Mouse (Mus musculus): ENCODE measurements around the gene Gsdmc3.
"Not testable (repeated sequence)": the region's sequence is repeated elsewhere in the genome, so short reads cannot be mapped to it uniquely, and the experiment has no call there.

Gsdmc3 gene

DNA sequence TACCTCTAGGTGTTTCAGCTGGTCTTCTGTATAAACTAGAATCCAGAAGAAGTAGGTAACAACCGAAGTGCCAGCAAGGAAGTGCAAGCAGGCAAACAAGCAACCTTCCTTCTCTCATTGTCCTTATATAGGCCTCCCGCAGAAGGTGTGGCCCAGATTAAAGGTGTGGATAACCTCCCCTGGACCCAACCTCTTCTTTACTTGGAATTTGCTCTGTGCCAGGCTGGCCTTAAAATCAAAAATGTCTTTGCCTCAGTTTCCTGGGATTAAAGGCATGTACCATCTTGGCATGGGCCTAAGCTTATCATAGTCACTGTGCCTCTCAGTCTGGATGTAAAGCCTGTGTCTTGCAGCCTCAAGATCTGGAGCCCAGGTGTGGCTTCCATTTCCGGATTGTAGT is at the start of gene Gsdmc3:
Gene Gsdmc3, minus strand, starts transcription at position 101 of the 400 bp plus-strand sequence.
- not testable (repeated sequence) for DNase-seq (ENCODE audit: low read depth, low spot score)

DNA sequence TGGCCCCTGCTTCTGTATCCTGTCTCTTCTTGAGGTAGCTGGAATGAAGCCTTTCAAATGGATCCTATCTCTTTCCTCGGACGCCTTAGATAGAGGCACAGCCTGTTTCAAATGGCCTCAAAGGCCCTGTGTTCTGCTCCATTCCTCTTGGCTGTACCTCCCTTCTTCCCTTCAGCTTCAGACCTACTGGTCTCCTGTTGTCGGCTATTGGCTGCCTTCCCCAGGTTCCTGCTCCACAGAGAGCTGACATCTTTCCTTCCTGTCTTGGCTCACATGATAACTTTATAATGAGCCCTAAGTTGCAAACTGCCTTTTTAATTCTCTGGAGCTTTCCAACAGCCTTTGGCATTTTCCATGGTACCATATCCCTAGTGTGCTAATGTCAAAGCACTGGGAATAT is 47.8 kb upstream of the Gsdmc3 start:
- DNase-seq (ENCODE audit: low read depth, low spot score) = no peak

DNA sequence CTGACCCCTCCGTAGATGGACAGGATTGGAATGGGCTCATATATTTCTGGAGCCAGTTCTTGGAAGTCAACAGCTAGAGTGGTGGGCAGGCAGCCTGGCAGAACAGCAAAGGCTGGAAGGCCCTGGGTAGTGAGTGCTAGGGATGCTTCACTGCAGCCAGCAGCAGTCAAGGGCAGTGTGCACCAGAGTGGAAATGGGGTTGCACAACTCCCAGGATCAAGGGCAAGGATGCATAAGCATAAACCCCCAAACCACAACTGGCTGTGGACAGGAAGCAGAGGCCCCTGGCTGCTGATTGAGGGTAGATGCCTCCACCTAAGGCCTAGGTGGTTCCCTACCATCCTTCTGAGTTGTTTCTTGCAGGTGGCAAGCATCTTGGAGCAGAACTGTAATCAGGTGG is 46.1 kb upstream of the Gsdmc3 start:
- no peak for DNase-seq (ENCODE audit: low read depth, low spot score)

DNA sequence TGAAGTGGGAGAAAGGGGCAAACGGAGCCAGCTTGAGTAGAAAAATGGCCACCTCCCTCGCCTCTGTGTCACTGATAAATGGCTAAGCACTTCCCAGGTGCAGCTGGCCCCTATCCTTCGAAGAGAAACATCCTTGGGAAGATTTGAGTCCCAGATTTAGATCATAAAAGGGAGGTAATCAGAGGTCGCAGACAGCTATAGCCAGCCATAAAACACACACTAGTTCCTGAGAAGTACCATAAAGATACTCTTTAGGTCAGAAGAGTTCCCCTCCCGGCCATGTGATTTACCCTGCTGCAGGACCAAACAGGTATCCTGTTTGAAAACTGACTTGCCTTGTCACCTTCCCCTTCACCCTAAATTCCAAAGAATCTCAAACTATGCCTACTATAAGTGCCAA is 43.3 kb upstream of the Gsdmc3 start:
- DNase-seq (ENCODE audit: low read depth, low spot score) = not testable (repeated sequence)

DNA sequence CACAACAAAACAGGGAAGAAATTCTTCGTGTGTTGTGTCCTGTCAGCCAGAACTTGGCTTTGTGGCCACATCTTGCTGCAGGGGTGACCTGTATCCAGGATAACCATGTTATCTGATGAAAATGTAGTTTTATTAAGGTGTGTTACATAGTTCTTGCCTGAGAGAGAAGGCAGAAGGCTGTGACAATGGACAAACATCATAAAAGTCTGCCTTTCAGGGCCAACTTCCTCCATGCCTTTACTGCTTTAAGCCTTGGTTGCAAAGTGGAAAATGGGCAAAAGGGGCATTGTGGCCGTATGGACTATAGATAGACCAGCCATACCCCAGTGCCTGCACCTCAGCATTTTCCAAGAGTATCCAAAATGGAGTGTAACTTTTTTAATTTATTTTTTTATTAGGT is 41.4 kb upstream of the Gsdmc3 start:
- DNase-seq (ENCODE audit: low read depth, low spot score) = not testable (repeated sequence)

DNA sequence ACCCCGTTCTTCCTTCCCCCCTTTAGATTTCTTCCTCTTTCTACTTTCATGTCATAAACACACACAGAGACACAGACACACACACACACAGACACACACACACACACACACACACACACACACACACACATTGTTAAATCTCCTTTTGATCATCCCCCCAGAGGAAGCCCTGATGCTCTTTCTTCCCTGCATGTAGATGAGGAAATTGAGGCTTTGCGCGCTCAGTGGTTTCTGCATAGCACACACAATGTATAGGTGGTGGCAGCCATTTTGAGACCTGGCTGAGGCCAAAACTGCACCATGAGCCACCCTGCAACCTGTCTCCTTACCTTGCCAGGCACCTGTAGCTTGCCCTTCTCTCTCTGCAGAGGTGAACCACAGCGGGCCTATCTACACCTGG is 38.2 kb upstream of the Gsdmc3 start:
- not testable (repeated sequence) for DNase-seq (ENCODE audit: low read depth, low spot score)

DNA sequence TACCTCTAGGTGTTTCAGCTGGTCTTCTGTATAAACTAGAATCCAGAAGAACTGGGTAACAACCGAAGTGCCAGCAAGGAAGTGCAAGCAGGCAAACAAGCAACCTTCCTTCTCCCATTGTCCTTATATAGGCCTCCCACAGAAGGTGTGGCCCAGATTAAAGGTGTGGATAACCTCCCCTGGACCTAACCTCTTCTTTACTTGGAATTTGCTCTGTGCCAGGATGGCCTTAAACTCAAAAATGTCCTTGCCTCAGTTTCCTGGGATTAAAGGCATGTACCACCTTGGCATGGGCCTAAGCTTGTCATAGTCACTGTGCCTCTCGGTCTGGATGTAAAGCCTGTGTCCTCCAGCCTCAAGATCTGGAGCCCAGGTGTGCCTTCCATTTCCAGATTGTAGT is 33.8 kb upstream of the Gsdmc3 start, which contains the start of gene Gsdmc4:
Gene Gsdmc4, minus strand, starts transcription at position 101 of the 400 bp plus-strand sequence.
- not testable (repeated sequence) for DNase-seq (ENCODE audit: low read depth, low spot score)

DNA sequence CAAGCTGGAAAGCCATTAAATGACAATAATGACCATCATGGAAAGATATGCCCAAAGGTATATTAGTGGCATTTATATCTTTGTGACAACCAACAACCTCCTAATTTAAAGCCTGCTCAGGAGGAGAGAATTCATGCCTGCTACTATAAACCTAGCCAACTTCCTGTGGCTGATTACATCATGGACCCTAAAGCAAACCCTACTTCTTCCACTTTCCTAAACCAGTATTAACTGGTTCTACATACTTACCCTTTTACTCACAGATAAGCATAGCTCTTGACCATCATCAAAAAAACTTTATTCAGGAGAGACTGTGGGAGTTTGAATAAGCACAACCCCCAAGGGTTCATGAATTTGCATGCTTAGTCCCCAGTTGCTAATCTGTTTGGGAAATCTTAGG is 31.5 kb upstream of the Gsdmc3 start:
- DNase-seq (ENCODE audit: low read depth, low spot score) = not testable (repeated sequence)

DNA sequence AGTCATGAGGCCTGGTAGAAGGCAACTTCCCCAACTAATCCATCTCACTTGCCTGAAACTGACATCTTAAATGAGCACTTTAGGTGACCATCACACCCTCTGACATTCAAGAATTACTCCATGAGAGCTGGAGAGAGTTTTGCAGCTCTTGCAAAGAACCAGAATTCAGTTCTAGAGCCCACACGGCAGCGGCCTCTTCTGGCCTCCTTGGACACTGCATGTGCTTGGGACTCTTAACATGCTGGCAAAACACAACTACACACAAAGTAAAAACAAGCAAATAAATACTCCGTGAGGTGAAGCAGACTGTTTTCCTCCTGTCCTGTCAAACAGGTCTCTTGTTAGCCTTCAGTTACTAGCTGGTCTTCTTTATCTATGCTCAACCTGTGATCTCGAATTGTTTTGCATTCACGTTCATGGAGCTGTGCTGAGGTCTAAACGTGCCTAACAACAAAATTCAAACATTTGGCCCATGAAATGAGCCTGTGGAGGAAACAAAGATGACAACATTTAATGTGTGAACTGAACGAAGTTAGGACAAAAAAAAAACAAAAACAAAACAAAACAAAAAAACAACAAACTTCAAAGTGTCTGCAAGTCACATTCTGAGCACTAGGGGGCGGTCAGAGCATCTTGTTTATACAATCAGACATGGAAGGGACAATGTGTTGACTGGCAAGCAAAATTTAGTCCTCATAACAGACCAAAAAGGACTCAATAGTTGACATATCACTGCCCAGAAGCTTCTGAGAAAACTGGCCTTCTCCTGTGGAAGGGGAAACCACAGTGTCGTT is 17.4 kb upstream of the Gsdmc3 start:
- DNase-seq (ENCODE audit: low read depth, low spot score) = not testable (repeated sequence)

DNA sequence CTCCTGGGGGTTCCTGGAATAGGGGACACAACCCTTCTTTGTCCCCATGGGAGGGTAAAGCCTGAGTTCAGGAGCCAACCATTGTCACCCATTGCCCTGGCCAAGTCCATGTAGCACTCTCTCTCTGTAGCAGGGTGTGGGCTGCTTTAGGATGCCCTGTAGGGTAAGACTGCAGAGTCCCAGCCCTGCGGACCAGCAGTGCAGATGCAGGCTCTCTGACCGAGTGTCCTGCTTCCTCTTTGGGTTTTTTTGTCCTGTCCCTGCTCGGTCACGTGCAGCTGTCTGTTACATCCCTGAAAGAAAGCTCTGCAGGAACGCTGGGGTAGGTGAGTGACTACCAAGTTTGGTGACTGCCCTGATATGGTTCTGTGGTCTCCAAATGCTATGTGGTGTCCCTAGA is 10.1 kb upstream of the Gsdmc3 start:
- not testable (repeated sequence) for DNase-seq (ENCODE audit: low read depth, low spot score)

DNA sequence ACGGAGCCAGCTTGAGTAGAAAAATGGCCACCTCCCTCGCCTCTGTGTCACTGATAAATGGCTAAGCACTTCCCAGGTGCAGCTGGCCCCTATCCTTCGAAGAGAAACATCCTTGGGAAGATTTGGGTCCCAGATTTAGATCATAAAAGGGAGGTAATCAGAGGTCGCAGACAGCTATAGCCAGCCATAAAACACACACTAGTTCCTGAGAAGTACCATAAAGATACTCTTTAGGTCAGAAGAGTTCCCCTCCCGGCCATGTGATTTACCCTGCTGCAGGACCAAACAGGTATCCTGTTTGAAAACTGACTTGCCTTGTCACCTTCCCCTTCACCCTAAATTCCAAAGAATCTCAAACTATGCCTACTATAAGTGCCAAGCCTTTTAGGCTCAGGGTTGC is 9.6 kb upstream of the Gsdmc3 start:
- not testable (repeated sequence) for DNase-seq (ENCODE audit: low read depth, low spot score)

DNA sequence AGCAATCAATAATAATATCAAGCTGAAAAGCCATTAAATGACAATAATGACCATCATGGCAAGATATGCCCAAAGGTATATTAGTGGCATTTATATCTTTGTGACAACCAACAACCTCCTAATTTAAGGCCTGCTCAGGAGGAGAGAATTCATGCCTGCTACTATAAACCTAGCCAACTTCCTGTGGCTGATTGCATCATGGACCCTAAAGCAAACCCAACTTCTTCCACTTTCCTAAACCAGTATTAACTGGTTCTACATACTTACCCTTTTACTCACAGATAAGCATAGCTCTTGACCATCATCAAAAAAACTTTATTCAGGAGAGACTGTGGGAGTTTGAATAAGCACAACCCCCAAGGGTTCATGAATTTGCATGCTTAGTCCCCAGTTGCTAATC is 2.2 kb downstream of the Gsdmc3 start:
- not testable (repeated sequence) for DNase-seq (ENCODE audit: low read depth, low spot score)

DNA sequence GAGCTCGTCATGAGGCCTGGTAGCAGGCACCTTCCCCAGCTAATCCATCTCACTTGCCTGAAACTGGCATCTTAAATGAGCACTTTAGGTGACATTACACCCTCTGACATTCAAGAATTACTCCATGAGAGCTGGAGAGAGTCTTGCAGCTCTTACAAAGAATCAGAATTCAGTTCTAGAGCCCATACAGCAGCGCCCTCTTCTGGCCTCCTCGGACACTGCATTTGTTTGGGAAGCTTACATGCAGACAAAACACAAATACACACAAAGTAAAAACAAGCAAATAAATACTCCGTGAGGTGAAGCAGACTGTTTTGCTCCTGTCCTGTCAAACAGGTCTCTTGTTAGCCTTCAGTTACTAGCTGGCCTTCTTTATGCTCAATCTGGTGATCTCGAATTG is 16.4 kb downstream of the Gsdmc3 start:
- DNase-seq (ENCODE audit: low read depth, low spot score) = not testable (repeated sequence)

All from c-Kit-negative CD71-positive TER-119-positive erythroid progenitor cells, embryonic 14.5 days (primary cell).